Mouse (Mus musculus) splenic B cell, adult 2 months (primary cell): Measurements from ENCODE around the gene D3Ertd751e.
A peak's percentile ranks its signal among the peaks of the same experiment; 100 is the strongest.

Experiments used
- DNase-seq: peaks from one replicate; pipeline ENCODE4 v3.0.0-alpha.2; 2011; ENCODE audit warnings: low read depth, low spot score
- H3K27me3 ChIP-seq: 2 replicates; pipeline ENCODE4 v1.6.1; 2012; ENCODE audit warnings: mild to moderate bottlenecking, low read length, moderate library complexity, mixed read lengths; ENCODE audit not compliant: control insufficient read depth, poor library complexity, insufficient read depth, severe bottlenecking
- H3K36me3 ChIP-seq: 2 replicates; pipeline ENCODE4 v1.6.1; 2012; ENCODE audit warnings: mild to moderate bottlenecking, low read length, moderate library complexity, mixed read lengths; ENCODE audit not compliant: control insufficient read depth, poor library complexity, insufficient read depth, severe bottlenecking

D3Ertd751e gene

GRCm38 (mm10) chr3:41742278-41742934, at the start of gene D3Ertd751e, which contains the start of gene Sclt1:
TSS of gene D3Ertd751e (plus strand) at chr3:41742611.
TSS of gene Sclt1 (minus strand) at chr3:41742514.
- Histone ChIP-seq H3K36me3 (no peaks in the 10 kb centered on the region; the same call in 1 of the 2 replicates), H3K27me3 (no peaks in the 10 kb centered on the region)
- peak; percentile 97 for DNase-seq

- Histone ChIP-seq H3K36me3 (no peaks in the 10 kb centered on the region), H3K27me3 (no peaks in the 10 kb centered on the region)
- DNase-seq, result no peak
Observed at GRCm38 (mm10) chr3:41695681-41696080, 46.7 kb upstream of the D3Ertd751e start.

- no peak for DNase-seq
- H3K36me3 ChIP-seq, result no peaks in the 10 kb centered on the region; the same call in 1 of the 2 replicates
- H3K27me3 ChIP-seq, result no peaks in the 10 kb centered on the region
Observed at GRCm38 (mm10) chr3:41741601-41742277, 672 bp upstream of the D3Ertd751e start.

GRCm38 (mm10) chr3:41743436-41743835, 1.0 kb downstream of the D3Ertd751e start:
- H3K36me3 ChIP-seq, result no peaks in the 10 kb centered on the region; the same call in 1 of the 2 replicates
- no peaks in the 10 kb centered on the region for H3K27me3 ChIP-seq
- peak; percentile 49 for DNase-seq

- no peak for DNase-seq
- H3K27me3 ChIP-seq, result no peaks in the 10 kb centered on the region
- H3K36me3 ChIP-seq, result no peaks in the 10 kb centered on the region
Observed at GRCm38 (mm10) chr3:41754556-41754955, 12.1 kb downstream of the D3Ertd751e start.

DNA sequence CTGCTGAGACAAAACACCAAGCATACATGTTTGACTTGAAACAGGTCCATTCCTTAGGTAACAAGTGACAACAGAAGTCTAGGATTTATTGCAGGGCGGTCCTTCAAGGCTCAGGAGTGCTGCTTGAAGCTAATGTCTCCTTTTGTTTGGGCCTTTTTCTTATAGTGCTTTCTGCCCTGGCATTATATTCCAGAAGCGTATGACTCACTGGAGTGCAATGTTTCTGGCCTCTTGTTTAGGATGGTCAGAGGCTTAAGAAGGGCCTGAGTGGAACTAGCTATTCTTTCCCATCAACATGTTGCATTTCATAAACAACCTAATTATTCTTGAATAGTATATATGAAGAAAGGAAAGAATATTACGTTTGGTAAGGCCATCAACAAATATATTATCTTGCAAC, 19.7 kb downstream of the D3Ertd751e start:
- Histone ChIP-seq H3K27me3 (no peaks in the 10 kb centered on the region), H3K36me3 (no peaks in the 10 kb centered on the region)
- no peak for DNase-seq

GRCm38 (mm10) chr3:41812447-41812846, 70.0 kb downstream of the D3Ertd751e start:
- H3K27me3 ChIP-seq, result no peaks in the 10 kb centered on the region
- no peak for DNase-seq
- no peaks in the 10 kb centered on the region for H3K36me3 ChIP-seq
